Mouse (Mus musculus): ENCODE data around the gene Rassf10.
"Not testable (repeated sequence)": the region's sequence is repeated elsewhere in the genome, so short reads cannot be mapped to it uniquely, and the experiment has no call there.

DNA sequence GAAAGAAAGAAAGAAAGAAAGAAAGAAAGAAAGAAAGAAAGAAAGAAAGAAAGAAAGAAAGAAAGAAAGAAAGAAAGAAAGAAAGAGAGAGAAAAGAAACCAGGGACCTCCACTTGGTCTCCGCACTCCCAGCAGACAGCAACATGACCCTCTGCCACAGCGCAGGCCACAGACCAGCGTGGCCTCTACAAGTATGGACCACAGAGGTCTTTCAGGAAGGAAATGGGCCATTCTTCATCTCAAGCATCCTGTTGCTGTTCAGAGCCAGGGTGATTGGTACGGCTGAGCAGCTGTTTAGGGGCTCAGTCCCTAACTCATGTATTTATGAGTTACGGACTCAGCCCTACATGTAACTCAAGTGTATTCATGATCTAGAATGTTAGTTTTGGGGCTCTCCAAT lies 17.9 kb upstream of the Rassf10 start:
- TF ChIP-seq MAFK (IDR thresholded peaks at IDR 0.05; ENCODE audit: insufficient read depth, low read depth, low read length); HCFC1 (IDR thresholded peaks at IDR 0.05; ENCODE audit: borderline replicate concordance, insufficient read depth, low read length): not testable (repeated sequence)
